Mouse (Mus musculus): ENCODE measurements at regions not wholly inside any gene's neighbourhood (a gene's known extent, or its start where the extent isn't known, plus 50 kb on each side); places are given as distances from the start of the nearest gene placed in this dataset.

DNA sequence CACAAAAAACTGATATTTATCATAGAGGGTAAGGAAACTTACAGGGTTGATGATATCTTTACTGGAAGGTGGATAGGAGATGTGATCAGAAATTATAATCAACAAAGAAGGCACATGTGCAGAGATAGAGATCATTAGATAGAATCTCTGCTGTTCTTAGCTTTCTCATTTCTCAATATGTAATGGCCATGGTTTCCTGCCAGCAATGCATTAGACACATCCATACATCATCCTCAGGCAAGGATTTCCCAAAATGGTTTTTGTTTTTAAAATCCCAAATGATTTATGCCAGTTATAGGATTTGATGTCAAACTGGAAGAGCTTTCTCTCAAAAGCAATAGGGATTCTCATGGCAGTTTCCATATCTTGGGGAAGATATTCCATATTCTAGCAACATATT is 52.0 kb upstream of the C030005K15Rik start:
- POLR2A ChIA-PET, result no interaction called here
- CTCF ChIA-PET, result no interaction called here

DNA sequence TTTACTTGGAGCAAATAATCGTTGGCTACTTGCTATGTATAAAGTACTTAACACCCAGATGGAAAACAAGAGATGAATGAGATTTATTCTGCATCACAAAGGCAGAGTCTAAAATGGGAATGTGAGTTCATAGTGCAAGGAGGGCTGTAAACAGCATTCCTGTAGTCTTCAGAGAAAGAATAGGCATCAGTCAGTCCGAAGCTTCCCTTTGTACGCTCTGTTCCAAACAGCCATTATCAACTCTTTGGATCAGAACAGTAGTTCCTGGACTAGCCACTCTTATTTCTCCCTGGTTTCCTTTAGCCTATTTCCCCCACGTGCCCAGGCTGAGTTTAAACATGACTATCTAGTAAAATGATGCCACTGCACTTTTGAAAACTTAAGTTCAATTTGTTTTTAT is 52.8 kb upstream of the C030005K15Rik start:
- POLR2A ChIA-PET, result no interaction called here

DNA sequence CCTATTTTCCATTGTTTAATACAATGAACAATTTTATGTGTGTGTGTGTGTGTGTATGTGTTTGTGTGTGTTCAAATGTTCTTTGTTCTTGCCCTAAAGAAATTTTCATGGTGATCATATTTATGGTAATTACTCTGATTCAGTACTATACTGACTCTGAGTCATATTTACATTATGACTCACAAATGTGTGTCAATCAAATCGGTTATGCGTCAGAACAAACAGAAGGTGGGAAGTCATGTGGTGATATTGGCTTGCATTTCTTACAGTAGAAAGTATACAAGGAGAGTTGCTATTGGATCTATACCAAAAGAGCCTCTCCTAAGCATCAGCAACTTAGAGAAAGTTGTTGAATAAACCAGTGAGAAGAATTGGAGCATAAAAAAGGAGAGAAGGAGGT is 67.2 kb upstream of the C030005K15Rik start:
- CTCF ChIA-PET, result no interaction called here
- POLR2A ChIA-PET, result no interaction called here

More for the DNA sequence above, 52.8 kb upstream of the C030005K15Rik start:
- CTCF ChIA-PET, result no interaction called here

DNA sequence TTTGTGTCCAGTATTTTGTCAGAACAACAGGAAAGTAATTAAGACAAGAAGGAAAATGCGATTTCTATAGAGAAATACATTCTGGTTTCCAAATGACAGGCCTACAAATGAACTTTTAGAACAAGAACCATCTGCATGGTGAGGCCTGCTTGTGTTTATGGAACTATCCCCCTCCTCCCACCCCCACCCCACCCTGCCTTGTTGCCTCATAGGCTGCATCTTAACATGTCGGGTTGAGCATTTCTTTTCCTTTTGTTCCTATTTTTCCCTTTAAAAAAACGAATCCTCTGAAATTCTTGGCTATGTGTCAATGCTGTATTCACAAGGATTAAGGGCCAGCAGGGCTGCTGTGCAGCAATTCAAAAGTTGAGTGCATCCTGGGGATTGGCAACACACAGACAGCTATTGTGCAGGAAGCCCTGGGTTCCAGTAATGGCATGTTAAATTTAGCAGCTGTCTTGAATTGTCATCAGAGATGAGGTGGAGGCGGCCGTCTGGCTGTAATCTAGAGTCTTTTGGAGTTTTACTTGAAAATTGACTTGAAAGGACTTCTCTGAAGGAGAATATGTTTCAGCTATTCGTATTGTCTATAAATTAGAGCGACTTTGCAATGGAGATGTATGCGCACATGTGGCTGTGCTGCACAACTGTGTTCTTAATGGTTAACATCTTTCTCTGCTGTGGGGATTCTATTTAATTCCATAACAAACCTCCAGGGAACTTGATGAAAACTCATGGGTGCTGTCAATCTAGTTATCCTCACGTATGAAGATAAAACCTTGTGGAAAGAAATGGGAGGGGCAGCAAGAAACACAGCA is 75.1 kb upstream of the C030005K15Rik start:
- ChIA-PET POLR2A (no interaction called here), CTCF (no interaction called here)

DNA sequence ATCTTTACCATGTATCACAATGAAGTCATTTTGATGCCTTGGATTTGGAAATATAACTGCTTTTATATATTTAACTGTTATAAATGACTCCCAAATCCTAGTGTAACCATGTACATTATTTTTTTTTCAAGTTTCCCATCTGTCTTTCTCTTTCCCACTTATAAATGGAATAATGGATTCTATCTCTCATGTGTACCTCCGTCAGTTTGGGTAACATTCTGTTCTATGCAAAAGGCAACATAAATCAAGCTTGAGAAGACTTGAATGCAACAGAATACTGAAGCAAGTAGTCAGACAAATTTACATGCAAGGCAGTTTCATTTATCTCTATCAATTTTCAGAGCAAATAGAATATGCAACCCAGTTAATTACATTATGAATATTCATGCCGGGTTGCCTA is 81.4 kb upstream of the C030005K15Rik start:
- POLR2A ChIA-PET, result no interaction called here
- CTCF ChIA-PET, result no interaction called here

DNA sequence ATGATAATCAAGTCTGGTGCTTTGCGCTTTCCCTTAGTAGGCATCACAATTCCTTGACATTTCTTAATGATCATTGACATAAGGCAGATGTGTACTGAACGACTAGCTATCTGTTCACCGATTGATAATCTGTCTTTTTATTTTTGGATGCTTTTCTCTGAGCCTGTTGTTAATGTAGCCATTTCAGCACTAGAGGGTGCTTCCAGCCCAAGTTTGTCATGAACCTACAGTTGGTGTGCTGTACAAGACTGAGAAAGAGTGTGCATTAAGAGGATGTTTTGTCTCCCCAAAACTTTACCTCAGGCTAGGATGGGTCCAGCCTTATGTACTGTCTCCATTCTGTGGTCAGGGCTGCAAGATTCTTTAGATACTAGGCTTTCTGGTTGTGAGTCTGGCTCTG is 116.0 kb upstream of the C030005K15Rik start:
- CTCF ChIA-PET, result no interaction called here
- POLR2A ChIA-PET, result interaction anchor here in 1 of 4 experiments (0.6 kb wide), 1 partner anchor 16 kb away, joined by 3 read pairs; no protein-coding TSS in a partner anchor

DNA sequence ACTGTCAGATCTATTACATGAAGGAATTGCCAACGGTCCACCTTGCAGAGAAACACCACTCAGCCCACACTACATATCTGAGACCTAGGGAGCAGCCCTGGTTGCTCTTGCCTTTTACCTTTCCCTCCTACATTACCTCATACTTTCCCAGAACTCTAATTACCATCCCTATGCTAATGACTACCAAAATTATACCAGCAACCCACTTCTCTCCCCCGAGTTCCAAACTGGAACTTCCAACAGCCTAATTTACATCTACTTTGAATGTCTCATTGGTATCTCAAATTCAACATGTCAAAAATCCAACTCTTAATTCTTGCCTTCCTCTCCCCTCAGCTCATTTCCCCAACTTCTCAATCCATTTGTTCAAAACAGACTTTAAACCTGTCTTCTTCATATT is 124.9 kb upstream of the C030005K15Rik start:
- ChIA-PET POLR2A (no interaction called here), CTCF (interaction anchor here in 1 of 4 experiments (1.2 kb wide), 1 partner anchor 84 kb away, joined by 3 read pairs; no protein-coding TSS in a partner anchor)

DNA sequence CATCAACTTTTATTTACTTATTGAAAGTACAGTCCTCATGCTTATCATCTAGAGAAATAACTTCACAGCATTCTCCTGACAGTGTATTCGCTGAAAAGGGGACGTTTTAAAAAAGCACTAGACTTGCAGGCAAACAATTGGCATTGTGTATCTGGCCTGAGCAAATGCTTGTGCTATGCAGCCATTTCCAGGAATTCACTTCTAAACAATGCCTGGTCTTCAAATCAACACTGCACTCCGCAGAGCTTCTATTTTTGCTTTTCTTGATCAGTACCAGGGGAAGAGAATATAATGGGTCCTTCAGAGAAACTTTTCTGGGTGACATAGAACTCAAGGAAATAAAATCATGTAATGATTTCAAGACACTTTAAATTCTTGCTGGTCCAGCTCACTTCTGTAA is 150.5 kb upstream of the C030005K15Rik start:
- CTCF ChIA-PET, result no interaction called here
- POLR2A ChIA-PET, result no interaction called here

DNA sequence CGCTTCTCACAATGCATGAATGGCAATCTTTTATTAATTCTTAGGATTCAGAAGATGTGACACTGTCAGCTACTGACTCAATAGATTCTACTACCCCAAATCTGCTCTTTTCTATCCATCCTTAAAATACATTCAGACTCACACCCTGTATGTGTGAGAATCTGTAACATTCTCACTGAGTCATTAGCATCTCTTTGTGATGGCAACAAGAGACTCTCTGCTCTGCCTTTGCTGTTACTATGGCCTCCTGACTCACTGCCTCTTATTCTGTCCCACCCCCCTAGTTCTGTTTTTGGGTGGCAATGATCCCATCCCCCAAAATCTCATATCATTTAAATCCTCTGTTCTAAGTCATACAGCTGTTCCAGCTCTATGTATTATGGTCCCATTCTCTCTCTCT is 159.5 kb upstream of the C030005K15Rik start:
- POLR2A ChIA-PET, result no interaction called here

DNA sequence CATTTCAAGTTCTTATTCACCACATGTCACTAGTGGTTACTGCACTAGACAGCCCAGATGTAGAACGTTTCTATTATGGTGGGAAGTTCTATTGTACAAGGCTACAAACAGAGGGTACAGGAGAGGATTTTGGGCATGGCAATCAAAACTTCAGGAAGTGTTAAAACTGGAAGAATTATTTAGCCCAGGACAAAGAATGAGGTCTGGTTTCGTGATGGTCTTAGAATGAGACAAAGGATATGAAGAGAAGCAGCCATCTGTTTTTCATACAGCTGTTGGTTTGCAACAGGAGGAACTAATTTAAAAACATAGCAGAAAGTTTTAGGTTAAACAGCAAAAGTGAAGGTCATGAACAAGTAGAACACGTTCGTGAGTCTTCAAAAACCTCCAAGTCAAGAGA is 179.2 kb upstream of the C030005K15Rik start:
- POLR2A ChIA-PET, result no interaction called here
- CTCF ChIA-PET, result no interaction called here

More for the DNA sequence above, 159.5 kb upstream of the C030005K15Rik start:
- CTCF ChIA-PET, result no interaction called here

DNA sequence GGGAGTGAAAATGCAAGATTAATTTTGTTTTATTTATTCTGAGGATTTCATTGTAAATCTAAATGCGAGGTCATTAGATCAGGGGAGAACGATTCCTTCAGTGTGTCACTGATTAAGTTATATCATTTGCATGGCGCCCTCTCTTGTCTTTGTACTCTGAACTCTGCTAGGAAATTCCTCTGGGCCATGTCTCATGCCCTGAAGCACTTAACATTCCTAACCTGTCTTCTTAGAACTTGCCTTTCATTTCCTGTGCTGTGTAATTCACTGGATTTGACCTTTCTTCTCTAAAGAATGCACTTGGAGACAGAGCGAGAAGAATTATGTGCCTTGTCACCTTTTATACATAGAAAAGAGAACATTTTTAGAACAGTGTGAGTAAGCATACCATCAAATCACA is 199.0 kb upstream of the C030005K15Rik start:
- CTCF ChIA-PET, result no interaction called here

DNA sequence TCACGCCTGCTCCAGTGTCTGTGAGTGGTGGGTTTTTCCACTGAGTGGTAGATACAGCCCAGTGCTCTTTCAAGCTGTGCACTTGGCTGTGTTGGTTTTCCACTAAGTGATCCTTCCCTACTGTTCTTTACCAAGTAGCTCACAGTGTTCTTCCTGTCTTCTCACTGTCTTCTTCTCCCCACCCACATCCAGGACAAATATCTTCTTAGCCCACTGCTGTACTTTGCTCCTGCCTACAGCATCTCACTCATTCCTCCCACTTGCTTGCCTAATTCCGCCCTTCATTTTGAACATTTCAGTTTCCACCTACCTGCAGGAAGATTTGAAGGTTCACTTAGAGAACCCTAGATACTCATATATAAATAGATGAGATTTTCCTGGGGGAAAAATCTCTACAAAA is 213.8 kb upstream of the C030005K15Rik start:
- CTCF ChIA-PET, result no interaction called here

More for the DNA sequence above, 199.0 kb upstream of the C030005K15Rik start:
- POLR2A ChIA-PET, result no interaction called here

DNA sequence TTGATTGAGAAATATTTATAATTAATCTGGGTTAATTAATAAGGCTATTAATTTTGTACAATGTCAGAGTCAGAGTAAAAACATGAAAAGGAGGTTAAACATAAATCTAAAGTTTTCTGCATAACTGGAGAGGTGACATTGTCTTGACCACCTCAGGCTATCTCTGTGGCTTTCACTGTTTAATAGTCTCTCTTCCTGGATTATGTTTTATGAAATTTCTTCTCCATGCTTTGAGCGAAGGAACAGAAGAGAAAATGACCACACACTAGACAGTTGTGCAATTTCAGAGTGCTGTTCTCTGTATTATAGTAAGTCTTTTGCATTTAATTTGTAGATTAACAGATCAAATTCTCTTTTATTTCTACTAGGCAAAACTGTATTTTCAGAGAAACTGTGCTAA is 239.3 kb upstream of the C030005K15Rik start:
- ChIA-PET CTCF (no interaction called here), POLR2A (no interaction called here)

More for the DNA sequence above, 213.8 kb upstream of the C030005K15Rik start:
- POLR2A ChIA-PET, result no interaction called here

DNA sequence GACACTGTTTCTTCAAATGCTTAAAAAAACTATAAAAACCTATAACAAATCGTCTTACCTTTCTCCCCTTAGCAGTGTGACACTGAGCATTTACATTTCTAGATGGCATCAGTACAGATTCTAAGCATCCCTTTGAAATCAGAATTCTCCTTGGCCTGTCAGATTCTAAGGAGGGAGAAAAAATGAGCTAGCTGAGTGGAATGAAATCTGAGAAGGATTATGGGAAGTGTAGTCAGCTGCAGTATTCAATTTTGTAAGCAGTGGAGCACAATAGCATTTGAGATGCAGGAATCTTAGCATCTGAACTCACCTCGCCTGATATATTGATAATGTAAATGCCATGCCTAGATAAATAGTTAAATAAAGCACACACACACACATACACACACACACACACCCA is 240.4 kb upstream of the C030005K15Rik start:
- POLR2A ChIA-PET, result no interaction called here

DNA sequence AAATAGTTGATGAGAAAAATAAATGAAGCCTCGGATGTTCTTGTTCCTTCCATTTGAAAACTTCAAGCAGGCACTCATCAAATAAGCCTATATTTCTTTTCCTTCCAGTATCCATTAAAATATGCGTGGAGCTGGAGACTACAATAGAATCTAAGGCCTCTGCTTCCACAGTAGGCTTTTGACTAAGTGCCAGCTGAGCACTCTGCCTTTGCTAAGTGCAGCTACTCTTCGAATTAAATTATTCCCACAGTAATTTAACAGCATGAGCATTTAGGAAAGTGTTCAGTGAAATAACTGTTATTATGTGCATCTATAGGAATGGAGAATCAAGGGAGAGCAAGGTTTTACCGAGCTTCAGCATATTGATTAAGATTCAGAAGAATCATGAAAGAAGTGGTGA is 280.5 kb upstream of the C030005K15Rik start:
- ChIA-PET CTCF (no interaction called here), POLR2A (no interaction called here)

More for the DNA sequence above, 240.4 kb upstream of the C030005K15Rik start:
- CTCF ChIA-PET, result no interaction called here

DNA sequence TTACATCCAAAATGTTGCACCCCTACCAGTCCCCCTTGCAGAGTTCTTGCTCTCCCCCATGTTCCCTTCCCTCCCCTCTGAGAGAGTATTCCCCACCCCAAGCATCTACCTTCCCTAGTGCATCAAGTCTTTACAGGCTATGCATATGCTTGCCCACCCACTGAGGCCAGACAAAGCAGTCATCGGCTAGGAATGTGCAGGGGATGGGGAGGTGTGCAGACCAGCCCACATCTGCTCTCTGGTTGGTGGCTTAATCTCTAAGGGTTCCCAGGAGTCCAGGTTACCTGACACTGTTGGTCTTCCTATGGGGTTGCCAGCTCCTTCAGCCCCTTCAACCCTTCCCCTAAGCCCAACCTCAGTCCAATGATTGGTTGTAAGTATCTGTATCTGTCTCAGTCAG is 281.8 kb upstream of the C030005K15Rik start:
- ChIA-PET POLR2A (interaction anchor here in 2 of 4 experiments (0.6 to 1.2 kb wide), 2 partner anchors 11 to 848 kb away, joined by 3 to 5 read pairs; no protein-coding TSS in a partner anchor), CTCF (no interaction called here)

DNA sequence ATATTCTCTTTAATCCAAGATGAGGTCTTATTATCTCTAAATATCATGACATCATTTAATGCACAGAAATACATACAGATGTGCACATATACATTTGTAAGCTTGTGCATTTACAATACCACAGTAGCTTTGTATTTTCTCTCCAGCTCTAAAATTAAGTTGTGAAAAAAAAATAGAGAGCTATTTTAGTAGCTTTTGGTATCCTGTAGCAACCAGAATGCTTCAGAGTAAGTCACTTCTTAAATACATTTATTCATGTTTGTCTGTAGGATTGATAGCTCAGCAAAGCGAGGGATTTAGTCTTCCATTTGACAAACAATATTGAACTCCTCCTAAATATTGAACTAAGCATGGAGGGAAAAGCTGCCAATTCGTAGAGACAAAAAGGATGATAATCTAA is 286.4 kb upstream of the C030005K15Rik start:
- ChIA-PET POLR2A (interaction anchor here in 1 of 4 experiments (0.5 kb wide), 1 partner anchor 31 kb away, joined by 8 read pairs; no protein-coding TSS in a partner anchor), CTCF (no interaction called here)

DNA sequence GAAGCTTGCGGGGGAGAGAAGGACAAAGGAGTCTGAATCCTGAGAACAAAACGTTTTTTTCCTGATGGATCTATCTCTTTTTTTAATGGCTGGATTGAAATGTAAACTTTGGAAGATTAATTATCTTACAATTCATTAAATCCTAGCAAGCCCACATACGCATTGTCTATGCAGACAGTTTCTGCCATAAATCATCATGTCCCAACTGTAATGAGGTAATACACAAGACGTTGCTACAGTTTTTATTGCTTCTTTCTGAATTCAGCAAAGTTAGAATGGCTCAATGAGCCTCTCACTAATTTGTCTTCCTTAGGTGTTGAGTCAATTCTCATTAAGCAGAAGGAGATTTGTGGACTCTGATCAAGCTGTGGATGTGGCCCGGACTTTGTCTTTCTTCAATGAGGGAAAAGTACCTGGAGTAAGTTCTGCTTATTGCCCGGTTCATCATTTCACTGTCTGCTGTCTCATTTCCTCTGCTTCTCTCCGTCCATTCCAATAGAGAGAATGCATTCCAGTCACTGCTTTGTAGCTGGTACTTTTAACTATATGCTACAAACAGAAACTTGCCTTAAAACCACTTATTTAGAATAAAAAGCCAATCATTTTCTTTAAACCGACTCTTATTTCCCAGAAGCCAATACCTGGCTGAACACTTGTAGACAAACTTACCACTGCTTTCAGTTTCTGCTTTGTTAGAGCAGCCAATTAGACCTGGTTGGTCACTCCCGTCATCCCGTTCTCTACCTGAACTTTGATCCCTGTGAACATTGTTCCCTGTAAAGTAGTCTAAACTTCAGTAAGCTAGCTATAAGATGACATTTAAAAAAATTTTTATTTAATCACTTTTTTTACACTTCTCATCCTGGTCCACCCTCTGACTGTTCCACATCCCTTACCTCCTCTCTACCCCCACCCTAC is 288.7 kb upstream of the C030005K15Rik start:
- ChIA-PET CTCF (no interaction called here), POLR2A (no interaction called here)

DNA sequence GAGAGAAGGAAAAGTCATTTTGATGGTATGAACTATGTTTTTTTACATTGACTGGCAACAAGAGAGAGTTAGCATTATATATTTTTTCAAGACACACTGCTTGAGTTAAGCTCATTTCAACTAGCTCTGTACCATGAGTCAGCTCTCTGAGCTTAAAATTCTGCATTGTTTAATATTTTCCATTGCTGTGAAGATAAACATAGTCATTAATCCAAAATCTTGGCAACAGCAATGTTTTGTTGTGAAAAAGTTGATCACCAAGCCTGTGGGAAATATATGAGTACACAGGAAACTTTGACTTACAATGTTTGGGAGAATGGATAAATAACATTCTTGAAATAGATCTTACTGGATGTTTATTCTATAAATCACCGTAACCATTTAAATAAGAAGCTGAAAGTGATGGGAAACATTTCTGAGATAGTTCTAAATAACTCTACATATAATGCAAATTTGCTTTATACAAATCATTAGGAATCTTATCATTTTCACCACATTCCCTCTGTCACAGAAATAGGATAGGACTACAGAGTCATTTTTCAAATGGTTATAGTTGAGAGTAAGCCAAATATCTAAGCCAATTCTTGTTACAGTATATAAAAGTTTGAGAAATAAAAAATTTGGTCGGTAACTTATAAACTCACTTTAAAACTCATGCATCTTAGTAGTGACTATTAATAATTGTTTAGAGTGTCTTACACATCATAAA is 290.2 kb upstream of the C030005K15Rik start:
- POLR2A ChIA-PET, result no interaction called here
- CTCF ChIA-PET, result no interaction called here

DNA sequence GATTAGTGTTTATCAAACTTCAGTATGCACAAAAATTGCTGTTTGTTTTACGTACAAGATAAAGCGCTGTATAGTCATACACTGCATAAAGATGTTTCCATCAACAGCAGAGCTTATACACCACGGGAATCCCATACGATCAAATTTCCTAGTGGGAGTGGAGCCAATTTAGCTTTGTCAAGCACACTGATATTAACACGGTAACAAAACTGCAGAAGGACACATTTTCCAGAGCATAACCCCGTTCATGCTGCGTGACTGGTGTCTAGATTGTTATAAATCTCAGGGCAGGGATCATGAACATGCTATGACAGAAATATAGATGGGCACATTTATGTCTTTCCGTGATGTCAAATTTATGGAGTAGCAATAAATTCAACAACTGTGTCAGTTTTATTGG is 302.6 kb upstream of the C030005K15Rik start:
- ChIA-PET CTCF (interaction anchor here in 1 of 4 experiments (0.5 kb wide), 1 partner anchor 606 kb away, joined by 3 read pairs; no protein-coding TSS in a partner anchor), POLR2A (no interaction called here)

Measured in embryonic stem cell, embryonic (primary cell).